Comparison of ENCODE assay signal across 29 mouse cellular contexts in the genomic region with DNA sequence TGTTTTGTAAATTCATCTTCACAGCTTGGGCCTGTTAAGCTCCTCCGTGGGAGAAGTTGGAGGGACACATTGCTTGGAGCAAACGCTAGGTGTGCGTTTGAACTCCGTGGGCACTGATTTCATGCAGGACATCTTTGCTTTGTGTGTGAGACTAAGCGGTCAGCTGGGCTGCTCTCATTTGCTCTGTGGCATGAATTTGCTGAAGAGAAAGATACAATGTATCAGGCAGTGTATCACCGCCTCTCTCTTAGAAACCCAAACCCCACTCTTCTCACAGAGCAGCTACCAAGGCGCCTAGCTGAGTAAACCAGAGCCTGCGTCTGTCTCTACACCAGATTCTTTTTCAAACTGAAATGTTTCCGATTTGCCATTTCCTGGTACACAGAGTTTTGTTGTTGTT.
"Had no signal": no experiment of that assay in that cellular context is flagged by ENCODE, and none has a peak within 500 bp of the region (broad histone marks: within the 10 kb centered on the region; RNA-seq: fewer than 3 reads in every experiment).

No protein-coding gene starts in this region.

- H3K27me3 ChIP-seq: heart, embryonic 12.5 days; heart, embryonic 13.5 days; heart, embryonic 15.5 days; hindbrain, embryonic 12.5 days; hindbrain, embryonic 13.5 days; hindbrain, embryonic 15.5 days; intestine, embryonic 15.5 days; kidney, embryonic 15.5 days had no signal

- DNase-seq: heart, postnatal 10 days; heart, postnatal 14 days; heart, postnatal 36 days; heart, postnatal 4 days; kidney, adult 11 months; kidney, adult 18-20 months; kidney, adult 2 months; kidney, adult 8-10 months; kidney, adult 9 months; kidney, postnatal 10 days; kidney, postnatal 14 days; kidney, postnatal 25 days; kidney, postnatal 36 days; kidney, postnatal 4 days; layer of hippocampus, adult 9-11 months; layer of hippocampus, postnatal 36 days had no signal

- ATAC-seq: hindbrain, embryonic 16.5 days; hindbrain, postnatal 0 days; inflammation-experienced regulatory T-cells, adult 6 months; intestine, embryonic 15.5 days; intestine, embryonic 16.5 days; intestine, postnatal 0 days had no signal
